Mouse (Mus musculus) stomach, embryonic 16.5 days (tissue): ENCODE measurements around the gene Zfp941. TPM values are rescaled to one million over a fixed set of nuclear protein-coding genes. Genes with fewer than 3 reads are reported as not detected.

Experiments used
- ATAC-seq: fragments of 200-750 bp; cut with Nextera tagmentation; 2 replicates; pipeline ENCODE4 v1.8.0; 2017; ENCODE audit warnings: moderate number of reproducible peaks, moderate TSS enrichment; ENCODE audit not compliant: insufficient read depth, low FRiP score
- H3K27ac ChIP-seq: fragments of 300-500 bp; sonication (generic); 2 replicates; pipeline ENCODE4 v1.5.1; 2014; ENCODE audit warnings: low read length
- H3K27me3 ChIP-seq: fragments of 300-500 bp; sonication (generic); 2 replicates; pipeline ENCODE4 v1.6.1; 2014; ENCODE audit warnings: low read length, control low read depth, mixed read lengths; ENCODE audit not compliant: control insufficient read depth, insufficient read depth
- H3K36me3 ChIP-seq: fragments of 300-500 bp; sonication (generic); 2 replicates; pipeline ENCODE4 v1.6.1; 2014; ENCODE audit warnings: low read length; ENCODE audit not compliant: control insufficient read depth, insufficient read depth
- H3K4me1 ChIP-seq: fragments of 300-500 bp; sonication (generic); 2 replicates; pipeline ENCODE4 v1.6.1; 2014; ENCODE audit warnings: low read length, control low read depth, mixed read lengths; ENCODE audit not compliant: control insufficient read depth, insufficient read depth
- H3K4me2 ChIP-seq: fragments of 300-500 bp; sonication (generic); 2 replicates; pipeline ENCODE4 v1.6.1; 2014; ENCODE audit warnings: low read depth, low read length, mixed read lengths
- H3K4me3 ChIP-seq: fragments of 300-500 bp; sonication (generic); replicated peaks from 2 replicates; pipeline ENCODE4 v1.5.1; 2014; ENCODE audit warnings: mild to moderate bottlenecking, low read length
- H3K9ac ChIP-seq: fragments of 300-500 bp; sonication (generic); 2 replicates; pipeline ENCODE4 v1.6.1; 2014; ENCODE audit warnings: low read length
- H3K9me3 ChIP-seq: fragments of 300-500 bp; sonication (generic); replicated peaks from 2 replicates; pipeline ENCODE4 v1.6.1; 2016; ENCODE audit warnings: low read length, control low read depth; ENCODE audit not compliant: control insufficient read depth
- polyA plus RNA-seq: library from polyadenylated mRNA; unstranded; fragments of >200 nt; fragmentation: Nextera tagmentation; extraction: Ambion mirVana; gene quantifications from 2 replicates; pipeline ENCODE4 v1.2.1, GENCODE M21; 2015

Zfp941 gene
- polyA plus RNA-seq, 1 experiment from 2014 or later: 1.9 TPM

DNA sequence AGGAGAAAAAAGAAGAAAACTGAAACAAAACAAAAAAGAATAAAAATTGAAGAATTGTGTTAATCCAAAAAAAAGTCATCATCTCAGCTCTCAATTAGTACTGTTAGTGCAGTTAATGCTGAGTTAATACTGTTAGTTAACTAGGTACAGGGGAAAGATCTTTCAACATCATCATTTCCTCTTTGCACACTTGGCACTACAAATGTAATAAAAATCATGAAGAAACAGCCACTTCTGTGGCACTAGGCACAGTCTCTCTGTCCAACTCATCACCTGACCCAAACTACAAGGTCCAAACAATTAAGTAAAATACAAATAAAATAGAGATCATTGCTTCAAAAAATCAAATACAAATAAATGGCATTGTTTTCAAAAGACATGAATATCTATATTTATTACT lies 61.3 kb downstream of the Zfp941 start:
- Histone ChIP-seq H3K4me3 (no peak overlapping the region), H3K36me3 (no peaks in the 10 kb centered on the region)
- no peak for ATAC-seq

More for the DNA sequence above, 61.3 kb downstream of the Zfp941 start:
- no peaks in the 10 kb centered on the region for H3K4me1 ChIP-seq
- H3K27me3 ChIP-seq: no peaks in the 10 kb centered on the region
- H3K9me3 ChIP-seq: no peaks in the 10 kb centered on the region
- H3K27ac ChIP-seq: no peak overlapping the region
- H3K4me2 ChIP-seq: no peak overlapping the region
- no peak overlapping the region for H3K9ac ChIP-seq

Other genes starting within 250 kb of the Zfp941 start
- gene Olfr46, start 220.9 kb downstream of the Zfp941 start, polyA plus RNA-seq: 0.01 and 0.02 TPM in 2 replicates
- not detected in 2 replicates for gene Olfr61, start 193.2 kb downstream of the Zfp941 start, polyA plus RNA-seq
- gene Olfr53, start 175.7 kb downstream of the Zfp941 start, polyA plus RNA-seq: not detected in 2 replicates
- not detected in 2 replicates for gene Olfr539, start 162.2 kb downstream of the Zfp941 start, polyA plus RNA-seq
- gene Olfr45, start 140.2 kb downstream of the Zfp941 start, polyA plus RNA-seq: not detected in 2 replicates
- not detected in 2 replicates for gene Olfr541, start 124.9 kb downstream of the Zfp941 start, polyA plus RNA-seq
- not detected in 2 replicates for gene Cyp2e1, start 58.4 kb downstream of the Zfp941 start, polyA plus RNA-seq
- gene Syce1, start 34.3 kb downstream of the Zfp941 start, polyA plus RNA-seq: 0.35 TPM in 1 of 2 replicates, not detected in the other
- 26.7 and 34.7 TPM in 2 replicates for gene Urah, start 12.8 kb upstream of the Zfp941 start, polyA plus RNA-seq
- not detected in 2 replicates for gene Scgb1c1, start 23.4 kb upstream of the Zfp941 start, polyA plus RNA-seq
- 0.08 TPM in 1 of 2 replicates, not detected in the other for gene Odf3, start 25.6 kb upstream of the Zfp941 start, polyA plus RNA-seq
- not detected in 2 replicates for gene Gm45785, start 34.2 kb upstream of the Zfp941 start, polyA plus RNA-seq
- gene Ric8a, start 34.8 kb upstream of the Zfp941 start, polyA plus RNA-seq: 62.5 and 77.8 TPM in 2 replicates
- 43.5 and 46.6 TPM in 2 replicates for gene Bet1l, start 35.4 kb upstream of the Zfp941 start, polyA plus RNA-seq
- gene Psmd13, start 59.8 kb upstream of the Zfp941 start, polyA plus RNA-seq: 189 and 193 TPM in 2 replicates
- gene Sirt3, start 60.1 kb upstream of the Zfp941 start, polyA plus RNA-seq: 24.0 and 27.4 TPM in 2 replicates
- gene Cox8b, start 78.3 kb upstream of the Zfp941 start, polyA plus RNA-seq: 1.3 and 19.4 TPM in 2 replicates
- 9.9 and 10.0 TPM in 2 replicates for gene Nlrp6, start 98.7 kb upstream of the Zfp941 start, polyA plus RNA-seq
- gene Pgghg, start 119.2 kb upstream of the Zfp941 start, polyA plus RNA-seq: 25.6 and 27.3 TPM in 2 replicates
- 3.8 and 4.4 TPM in 2 replicates for gene Ifitm5, start 128.1 kb upstream of the Zfp941 start, polyA plus RNA-seq
- not detected in 2 replicates for gene Gm45717, start 133.8 kb upstream of the Zfp941 start, polyA plus RNA-seq
- 1,006 and 1,276 TPM in 2 replicates for gene Ifitm2, start 133.8 kb upstream of the Zfp941 start, polyA plus RNA-seq
- 156 and 185 TPM in 2 replicates for gene Ifitm1, start 145.0 kb upstream of the Zfp941 start, polyA plus RNA-seq
- 322 and 395 TPM in 2 replicates for gene Ifitm3, start 188.6 kb upstream of the Zfp941 start, polyA plus RNA-seq
- 5.5 and 7.5 TPM in 2 replicates for gene Ifitm6, start 195.7 kb upstream of the Zfp941 start, polyA plus RNA-seq
- not detected in 2 replicates for gene Gm17387, start 207.0 kb upstream of the Zfp941 start, polyA plus RNA-seq
- gene B4galnt4, start 238.9 kb upstream of the Zfp941 start, polyA plus RNA-seq: 4.9 and 5.1 TPM in 2 replicates